Mouse (Mus musculus): ENCODE results near the gene Ppp1r12b.

The Ppp1r12b gene

DNA sequence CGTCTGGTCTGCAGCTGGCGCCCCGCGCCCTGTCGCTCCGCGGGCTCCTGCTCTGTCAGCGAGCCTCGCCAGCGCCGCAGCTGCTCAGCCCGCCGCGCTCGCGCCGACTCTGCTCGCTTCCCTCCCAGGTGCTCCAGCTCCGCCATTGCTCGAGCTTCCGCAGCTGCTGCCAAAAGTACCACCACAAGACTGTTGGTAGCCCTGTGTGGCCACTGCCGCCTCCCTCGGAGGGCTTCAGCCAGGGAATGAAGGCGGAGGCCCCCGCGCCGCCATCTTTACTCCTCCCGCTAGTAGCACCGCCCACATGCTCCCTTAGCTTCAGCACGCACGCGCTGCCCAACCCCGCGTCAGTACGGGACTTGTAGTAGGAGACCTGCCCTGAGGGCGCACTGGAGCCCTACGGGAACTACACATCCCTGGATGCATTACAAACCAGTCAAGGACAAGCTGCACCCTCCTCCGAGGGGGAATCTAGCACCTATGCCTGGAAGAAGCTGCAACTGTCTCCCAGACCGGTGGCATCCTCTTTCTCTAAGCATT, at the start of gene Ppp1r12b:
TSS of gene Ppp1r12b (minus strand) at position 306 of the 540 bp plus-strand sequence.
- in situ Hi-C loops (cut with MboI, MseI) = no loop called here

DNA sequence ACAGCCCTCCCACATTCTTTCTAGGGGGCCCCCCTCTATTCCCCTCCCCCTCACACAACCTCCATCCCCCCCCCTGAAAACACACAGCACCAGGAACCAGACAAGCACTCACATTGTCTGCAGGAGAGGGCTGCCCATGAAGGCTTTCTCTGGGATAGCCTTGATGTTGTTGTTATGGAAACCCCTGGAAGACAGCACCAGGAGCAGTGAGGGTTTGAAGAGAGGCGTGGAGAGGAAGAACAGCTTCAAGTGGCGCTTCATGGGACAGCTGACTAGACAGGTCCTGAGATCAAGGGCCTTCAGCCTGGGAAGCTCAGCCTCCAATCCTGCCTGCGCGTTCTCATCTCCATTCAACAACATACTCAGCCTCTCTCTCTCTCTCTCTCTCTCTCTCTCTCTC, 47.6 kb upstream of the Ppp1r12b start:
- in situ Hi-C loops (cut with MboI, MseI) = no loop called here

DNA sequence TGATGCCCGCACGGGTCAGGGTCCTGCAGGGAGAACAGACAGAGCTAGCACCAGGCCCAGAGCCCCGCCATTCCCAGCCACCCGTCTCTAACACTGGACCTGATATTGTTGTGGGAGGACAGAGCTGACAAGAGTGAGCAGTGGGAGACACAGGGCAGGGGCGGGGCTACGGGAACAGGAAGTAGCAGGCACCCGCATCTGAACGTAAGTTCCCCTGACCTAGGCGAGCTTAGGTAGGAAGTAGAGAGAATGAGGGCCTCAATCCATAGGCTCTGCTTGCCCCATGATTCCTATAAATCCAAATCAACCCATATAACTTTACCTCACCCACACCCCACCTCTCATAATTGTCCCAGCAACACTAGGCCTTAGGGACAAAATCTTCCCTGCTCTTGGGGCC, 44.8 kb upstream of the Ppp1r12b start:
- in situ Hi-C loops (cut with MboI, MseI) = no loop called here

DNA sequence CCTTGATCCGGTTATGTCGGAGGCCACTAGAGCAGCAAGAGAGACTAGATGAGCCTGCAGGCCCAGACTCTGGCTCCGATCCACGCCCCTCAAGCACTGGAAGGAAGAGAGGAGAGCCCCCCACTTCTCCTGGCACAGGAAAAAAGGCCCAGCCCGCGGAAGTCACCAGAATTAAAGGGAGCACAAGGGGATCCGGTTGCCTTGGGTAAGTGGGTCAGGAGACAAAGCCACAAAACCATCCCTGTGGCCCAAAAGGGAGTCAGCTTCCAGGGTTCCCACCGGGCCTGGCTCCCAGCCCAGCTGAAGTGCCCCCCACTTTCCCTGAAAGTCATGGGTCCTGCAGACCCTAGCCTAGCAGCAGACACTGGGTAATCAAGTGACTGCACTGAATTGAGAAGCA, 42.5 kb upstream of the Ppp1r12b start:
- in situ Hi-C loops (cut with MboI, MseI) = no loop called here

DNA sequence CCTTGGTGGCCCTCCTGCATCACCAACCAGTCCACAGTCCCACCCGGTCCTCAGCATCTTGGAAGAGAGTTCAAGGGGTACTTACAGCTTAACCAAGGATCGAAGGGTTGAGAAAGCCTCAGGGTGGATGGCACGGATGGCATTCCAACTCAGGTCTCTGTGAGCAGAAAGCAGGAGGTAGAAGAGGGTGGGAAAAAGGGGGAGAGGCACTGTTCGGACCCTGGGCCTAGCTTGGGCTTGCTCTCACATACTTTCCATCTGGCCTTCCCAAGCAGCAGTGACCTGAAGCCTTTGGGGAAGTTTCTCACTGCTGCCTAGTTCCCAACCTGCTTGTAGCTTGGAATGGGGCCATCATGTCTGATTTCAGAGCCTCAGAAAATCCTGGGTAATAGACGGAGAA, 41.8 kb upstream of the Ppp1r12b start:
- in situ Hi-C loops (cut with MboI, MseI) = no loop called here

DNA sequence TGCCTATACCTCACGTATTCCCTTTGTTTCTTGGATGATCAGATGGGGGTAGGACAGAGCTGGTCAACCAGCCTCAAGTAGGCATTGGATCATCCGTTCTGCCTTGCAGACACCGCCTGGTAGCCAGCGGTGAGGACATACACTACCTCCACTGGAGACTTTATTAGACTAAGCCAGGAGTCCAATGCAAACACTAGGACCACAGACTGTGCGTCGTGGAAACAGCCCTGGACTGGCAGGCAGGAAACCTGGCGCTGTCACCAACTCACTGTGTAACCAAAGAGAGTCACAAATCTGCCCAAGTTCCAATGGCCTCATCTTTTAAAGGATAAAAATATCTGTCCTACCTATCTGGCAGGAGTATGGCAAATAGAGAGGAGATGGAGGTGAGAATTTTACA, 40.7 kb upstream of the Ppp1r12b start:
- in situ Hi-C loops (cut with MboI, MseI) = no loop called here

DNA sequence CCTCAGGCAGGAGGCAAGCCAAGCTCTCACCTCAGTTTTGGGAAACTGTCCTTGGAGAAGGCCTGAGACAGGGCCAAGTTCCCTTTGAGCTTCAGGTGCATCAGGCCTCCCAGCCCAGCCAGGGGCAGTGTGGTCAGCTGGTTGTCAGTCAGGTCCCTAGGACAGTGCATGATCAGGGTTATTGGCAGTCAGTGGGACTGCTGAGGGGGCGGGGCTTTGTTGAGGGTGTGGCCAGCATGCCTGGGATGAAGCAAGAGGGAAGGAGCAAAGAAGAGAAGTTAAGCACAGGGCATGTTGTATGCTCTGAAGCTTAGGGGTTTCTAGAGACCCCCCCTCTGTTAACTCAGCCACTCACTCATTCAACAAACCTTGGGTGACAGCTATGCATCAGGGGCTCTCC, 40.2 kb upstream of the Ppp1r12b start:
- in situ Hi-C loops (cut with MboI, MseI) = no loop called here

DNA sequence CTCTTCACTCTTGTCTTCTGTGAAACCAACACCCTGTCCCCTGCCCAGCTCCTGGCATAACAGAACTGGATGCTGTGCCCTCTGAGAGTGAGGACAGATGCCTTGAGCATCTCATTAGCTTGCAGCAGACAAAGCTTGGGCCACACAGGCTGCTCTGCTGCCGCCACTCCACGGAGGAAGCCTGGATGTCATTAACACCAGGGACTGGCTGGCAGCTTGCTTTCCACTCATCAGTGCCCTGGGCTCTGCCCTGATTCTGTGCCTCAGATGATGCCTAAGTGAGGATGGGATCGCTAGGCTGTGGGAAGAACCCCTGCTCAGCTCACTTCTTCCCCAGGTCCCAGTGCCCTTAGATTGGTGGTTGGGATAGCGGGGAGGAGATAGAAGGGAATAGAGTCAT, 39.7 kb upstream of the Ppp1r12b start:
- in situ Hi-C loops (cut with MboI, MseI) = no loop called here

DNA sequence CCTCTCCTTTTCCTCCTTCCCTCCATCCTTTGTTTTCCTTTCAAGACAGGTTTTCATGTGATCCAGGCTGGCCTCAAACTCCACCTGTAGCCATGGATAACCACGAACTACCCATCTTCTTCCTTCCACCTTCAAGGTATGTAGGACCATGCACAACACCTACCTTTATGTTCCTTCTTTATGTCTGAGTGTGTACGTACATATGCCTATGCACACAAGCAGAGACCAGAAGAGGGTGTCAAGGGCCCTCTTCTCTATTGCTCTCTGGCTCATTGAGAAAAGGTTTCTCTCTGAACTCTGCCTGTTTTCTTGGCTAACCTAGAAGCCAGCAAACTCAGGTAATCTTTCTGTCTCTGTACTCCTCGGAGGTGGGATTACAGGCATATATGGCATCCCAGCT, 39.0 kb upstream of the Ppp1r12b start:
- in situ Hi-C loops (cut with MboI, MseI) = loop anchor here (5.0 kb wide), 1 partner anchor 118 kb away; no protein-coding TSS in a partner anchor

DNA sequence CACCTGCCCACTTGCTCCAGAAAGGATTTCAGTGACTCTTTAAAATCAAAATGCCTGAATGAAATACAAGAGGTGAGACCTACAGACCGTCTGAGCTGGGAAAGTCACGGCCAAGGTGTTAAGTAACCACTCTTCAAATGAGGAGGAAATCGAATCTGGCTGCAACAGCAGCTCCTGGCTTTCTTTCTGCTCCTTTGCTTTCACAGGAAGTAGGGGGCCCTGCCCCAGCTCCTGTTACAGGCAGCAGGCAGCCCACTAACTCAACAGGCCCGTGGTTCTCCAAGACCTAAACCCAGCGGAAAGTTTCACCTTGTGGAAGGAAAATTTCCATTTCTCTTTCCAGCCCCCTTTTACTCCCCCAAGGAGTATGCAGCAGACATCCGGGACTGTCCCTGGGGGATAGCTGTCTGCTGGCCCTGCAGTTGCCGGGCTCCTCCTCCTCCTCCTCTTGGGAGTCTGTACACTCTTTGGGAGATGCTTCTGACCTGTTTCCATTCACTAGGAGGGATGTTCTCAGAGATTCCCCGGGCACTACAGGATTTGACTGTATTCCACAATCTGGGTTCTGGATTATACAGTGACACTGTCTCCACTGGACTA, 36.4 kb upstream of the Ppp1r12b start:
- in situ Hi-C loops (cut with MboI, MseI) = loop anchor here (5.0 kb wide), 1 partner anchor 120 kb away; no protein-coding TSS in a partner anchor

DNA sequence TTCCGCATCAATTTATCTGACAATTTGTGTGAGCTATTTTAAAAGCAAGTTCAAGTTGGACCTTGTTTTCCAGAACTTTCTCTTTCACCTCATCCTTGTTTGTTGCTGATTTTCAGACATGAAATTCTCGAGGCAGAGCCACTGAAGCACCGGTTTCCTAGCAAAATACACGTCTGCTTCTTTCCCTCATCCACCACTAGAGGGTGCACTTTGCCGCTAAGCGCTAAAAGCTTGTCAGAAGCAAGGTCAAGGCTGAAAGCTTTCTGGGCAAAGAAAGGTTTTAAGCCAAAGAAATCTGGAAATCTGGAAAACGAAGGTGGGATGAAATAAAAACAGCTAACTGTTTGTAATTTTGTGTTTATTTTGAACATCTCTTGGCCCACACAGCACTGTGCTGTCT, 33.6 kb upstream of the Ppp1r12b start:
- in situ Hi-C loops (cut with MboI, MseI) = no loop called here

DNA sequence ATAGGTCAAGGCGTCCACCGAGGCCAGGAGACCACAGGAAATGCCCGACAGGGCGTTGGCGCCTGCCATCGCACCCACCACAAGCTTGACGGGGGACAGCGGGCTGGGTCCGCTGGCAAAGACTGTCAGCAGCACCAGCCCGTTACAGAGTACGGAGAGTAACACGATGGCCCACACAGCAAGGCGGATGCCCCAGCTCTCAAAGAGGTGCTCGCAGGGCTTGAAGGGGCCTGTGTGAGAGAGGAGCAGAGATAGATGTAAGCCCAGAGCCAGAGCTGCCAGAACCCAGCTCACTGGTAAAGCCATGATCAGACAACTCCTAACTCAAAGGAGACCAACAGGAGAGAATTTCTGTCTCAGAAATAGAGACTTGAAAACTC, 32.2 kb upstream of the Ppp1r12b start:
- in situ Hi-C loops (cut with MboI, MseI) = no loop called here

DNA sequence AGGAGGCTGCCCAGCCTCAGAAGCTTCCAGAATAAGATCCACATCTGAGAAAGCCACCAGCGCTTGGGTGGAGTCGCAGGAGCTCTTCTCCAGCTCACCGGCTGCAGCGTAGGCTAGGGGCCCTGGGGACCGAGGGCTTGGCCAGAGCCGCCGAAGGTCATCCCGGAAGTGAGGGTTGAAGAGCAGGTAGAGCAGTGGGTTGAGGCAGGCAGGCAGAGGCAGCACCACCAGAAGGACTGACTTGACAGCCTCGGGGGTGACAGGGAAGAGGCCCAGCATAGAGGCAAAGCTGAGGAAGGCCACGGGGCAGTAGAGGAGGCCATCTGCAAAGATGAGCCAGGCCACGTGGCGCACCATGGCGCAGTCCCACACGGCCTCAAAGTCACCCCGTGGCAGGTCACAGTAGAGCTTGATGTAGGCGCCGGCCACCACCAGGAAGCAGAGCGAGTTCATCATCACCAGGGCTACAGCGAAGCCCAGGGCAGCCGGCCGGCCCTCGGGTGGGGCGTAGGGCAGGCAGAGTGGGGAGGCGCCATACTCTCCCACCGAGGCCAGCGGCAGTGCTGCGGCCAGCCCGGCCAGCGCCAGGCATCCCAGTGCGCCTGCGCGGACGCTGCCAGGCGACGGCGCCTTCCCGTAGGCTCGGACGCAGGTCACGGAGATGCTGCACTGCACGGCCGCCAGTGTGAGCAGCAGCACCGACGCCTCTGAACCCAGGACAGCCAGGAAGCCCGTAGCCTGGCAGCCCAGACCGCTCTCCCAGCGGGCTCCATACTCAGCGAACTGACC, 31.6 kb upstream of the Ppp1r12b start:
- in situ Hi-C loops (cut with MboI, MseI) = no loop called here

DNA sequence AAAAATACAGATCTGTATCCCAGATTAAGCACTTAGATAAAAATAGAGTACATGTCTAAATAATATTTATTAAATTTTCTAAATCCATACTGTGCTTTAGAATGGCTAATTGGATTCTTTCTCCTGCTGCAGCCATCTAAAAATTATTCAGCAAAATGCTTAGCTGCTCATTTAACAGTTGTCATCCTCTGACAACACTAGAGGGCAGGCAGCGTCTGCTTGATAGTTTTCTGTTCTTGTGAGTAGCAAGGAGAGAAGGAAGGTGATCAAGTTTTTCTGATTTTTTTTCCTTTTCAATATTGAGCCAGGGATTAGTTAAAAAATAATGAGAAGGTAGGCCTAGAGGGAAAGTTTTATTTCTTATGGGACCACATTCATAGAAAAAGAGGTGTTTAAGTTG, 17.2 kb upstream of the Ppp1r12b start:
- in situ Hi-C loops (cut with MboI, MseI) = no loop called here

DNA sequence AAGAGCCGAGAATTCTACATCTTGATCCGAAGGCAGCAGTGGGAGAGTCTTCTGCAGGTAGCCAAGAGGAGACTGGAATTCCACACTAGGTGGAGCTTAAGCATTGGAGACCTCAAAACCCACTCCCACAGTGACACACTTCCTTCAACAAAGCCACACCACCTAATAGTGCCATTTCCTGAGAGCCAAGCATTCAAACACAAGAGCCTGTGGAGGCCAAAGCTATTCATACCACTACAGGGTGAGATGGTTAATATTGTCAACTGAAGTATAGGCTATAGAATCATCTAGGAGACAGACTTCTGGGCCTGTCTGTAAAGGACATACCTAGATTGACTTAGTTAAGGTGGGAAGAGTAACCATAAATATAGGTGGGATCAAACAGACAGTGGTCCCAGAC, 9.7 kb upstream of the Ppp1r12b start:
- in situ Hi-C loops (cut with MboI, MseI) = no loop called here

DNA sequence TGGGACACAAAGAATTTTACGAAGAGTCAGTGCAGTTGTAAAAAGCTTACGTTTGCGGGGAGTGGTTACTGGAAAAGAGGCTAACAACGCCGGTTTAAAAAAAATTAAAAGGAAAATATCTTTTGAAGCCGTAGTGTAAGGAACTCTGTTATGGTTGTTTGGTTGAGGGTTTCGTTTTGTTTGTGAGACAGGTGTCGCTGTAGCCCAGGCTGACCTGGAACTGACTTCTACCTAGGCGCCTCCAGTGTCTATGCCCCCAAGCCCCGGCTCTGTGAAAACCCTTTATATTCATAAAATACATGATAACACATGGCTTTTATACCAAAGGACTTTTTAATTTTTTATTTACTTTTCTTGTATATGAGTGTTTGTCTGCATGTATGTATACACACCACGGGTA, 7.1 kb upstream of the Ppp1r12b start:
- in situ Hi-C loops (cut with MboI, MseI) = no loop called here

DNA sequence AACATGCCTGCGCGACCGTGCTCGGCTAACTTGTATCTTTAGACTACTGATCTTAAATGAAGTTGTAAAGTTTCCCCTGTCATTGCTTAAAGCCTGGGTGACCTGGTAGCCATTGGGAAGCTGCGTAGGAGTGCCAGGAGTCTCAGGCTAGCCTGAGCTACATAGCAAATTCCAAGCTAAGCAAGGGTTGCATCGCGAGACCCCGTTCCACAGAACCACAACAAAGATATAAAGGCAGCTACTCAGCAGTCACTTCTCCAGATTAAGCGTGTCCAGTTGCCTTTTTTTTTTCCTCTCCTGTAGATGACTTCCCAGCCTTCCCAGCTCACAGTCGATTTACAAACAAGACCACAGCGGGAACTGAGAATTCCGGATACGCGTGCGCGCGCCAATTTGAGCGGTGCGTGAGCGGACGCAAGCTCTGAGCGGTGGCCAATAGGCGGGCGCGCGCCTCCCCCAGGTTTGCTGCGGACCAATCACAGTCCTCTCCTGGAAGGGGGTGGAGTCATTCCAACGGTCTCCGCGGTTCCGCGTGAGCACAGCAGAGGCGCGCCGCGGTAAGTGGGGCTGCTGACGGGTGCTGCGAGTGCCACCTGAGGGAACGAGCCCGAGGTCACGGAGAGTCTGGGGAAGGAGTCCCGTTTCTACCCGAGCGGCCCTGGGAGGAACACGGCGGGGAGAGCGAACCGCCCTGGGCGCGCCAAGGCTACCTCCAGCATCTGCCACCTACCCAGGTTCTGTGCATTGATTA, 6.5 kb upstream of the Ppp1r12b start, which contains the start of gene Ube2t:
TSS of gene Ube2t (plus strand) at position 513 of the 751 bp plus-strand sequence.
- in situ Hi-C loops (cut with MboI, MseI) = no loop called here

DNA sequence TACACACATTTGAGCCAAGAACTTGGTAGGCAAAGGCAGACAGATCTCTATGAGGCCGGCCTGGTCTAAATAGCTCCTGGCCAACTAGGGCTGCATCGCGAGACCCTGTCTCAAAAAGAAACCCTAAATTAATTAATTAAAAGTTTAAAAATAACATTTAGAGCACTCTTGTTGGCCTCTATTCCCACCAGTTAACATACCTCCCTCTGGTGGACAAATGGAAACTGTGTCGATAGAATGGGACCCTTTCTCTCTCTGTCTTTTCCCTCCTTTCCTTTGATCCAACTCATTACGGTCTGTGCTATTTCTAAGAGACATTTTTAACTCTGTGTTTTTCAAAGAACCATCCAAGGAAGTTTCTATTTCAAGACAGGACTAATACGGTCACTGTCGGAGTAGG, 4.9 kb upstream of the Ppp1r12b start:
- in situ Hi-C loops (cut with MboI, MseI) = no loop called here

DNA sequence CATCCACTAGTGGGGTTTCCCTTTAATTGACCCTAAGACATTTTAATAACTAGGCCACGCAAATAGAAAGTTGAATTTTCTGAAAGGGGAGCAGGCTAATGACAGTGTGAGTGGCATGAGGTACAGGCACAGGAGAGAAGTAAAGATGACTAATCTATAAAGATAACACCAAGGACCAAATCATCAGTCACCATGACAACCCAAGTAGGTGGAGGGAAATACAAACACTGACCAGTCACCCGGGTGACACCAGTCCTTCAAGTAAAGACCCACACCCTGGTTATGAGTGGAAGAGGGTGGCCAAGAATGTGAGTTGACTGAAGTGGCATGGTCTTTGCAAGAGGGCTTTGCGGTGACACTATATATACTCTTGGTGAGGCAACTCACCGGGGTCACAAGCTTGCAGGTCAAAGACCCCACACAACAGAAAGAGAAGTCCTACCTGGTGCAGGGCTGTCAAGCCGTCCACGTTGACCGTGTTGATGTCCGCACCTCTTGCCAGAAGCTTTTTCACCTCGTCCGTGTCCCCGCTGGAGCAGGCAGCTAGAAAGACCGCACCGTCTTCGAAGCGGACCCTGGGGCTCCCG, 599 bp downstream of the Ppp1r12b start:
- in situ Hi-C loops (cut with MboI, MseI) = no loop called here

DNA sequence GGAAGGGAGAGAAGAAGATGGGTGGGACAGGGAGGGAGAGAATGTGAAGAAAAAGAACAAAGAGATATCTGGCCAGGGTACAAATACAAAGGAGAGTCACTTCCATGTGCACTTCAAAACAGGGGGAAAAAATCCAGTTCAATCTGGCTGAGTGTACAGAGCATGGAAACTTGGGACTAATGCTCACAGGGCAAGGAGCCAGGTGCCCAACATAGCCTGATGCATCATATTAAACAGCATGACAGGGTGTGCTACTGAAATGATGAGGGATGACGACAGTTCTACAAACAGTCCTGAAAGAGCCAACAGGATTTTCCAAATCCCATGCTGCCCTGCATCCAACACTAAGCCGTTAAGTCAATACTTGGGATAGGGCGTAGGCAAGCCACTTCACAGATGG, 5.8 kb downstream of the Ppp1r12b start:
- in situ Hi-C loops (cut with MboI, MseI) = no loop called here

DNA sequence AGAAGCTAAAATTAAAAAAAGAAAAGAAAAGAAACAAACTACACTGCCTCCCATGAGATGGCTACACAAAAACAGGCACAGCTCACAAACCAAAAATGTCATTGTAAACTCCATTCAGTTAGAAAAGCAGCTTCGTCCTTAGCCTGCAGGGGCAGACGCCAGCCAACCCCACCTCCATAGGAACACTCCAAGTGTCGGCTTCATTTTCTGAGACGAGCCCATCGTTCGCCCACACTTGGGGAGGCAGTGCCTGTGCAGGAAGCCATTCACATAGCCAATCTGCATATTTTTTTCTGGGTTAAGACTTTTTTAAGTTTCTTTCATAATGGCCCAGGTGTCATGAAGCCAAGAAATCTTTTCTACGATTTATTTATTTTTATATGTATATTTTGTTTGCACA, 8.2 kb downstream of the Ppp1r12b start:
- in situ Hi-C loops (cut with MboI, MseI) = no loop called here

DNA sequence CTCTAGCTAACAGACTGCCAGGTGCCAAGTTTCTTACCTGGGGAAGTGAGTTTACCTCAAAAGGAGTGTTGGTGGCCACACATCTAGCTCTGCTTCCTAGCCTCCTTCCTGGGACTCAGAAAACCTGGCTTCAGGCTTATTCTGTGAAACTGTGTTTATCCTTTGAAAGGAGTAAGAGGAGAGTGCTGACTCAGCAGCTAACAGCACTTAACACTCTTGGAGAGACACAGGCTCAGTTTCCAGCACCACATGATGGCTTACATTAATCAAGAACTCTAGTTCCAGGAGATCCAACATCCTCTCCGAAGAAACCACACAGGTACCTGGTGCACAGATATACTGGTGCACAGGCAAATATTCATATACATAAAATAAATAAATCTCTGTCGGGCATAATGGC, 12.8 kb downstream of the Ppp1r12b start:
- in situ Hi-C loops (cut with MboI, MseI) = no loop called here

Measured in regulatory T cell (primary cell).